Mouse (Mus musculus): ENCODE measurements at regions not wholly inside any gene's neighbourhood (a gene's known extent, or its start where the extent isn't known, plus 50 kb on each side); places are given as distances from the start of the nearest gene placed in this dataset.

GRCm38 (mm10) chr2:80870046-80870445 is 253.0 kb downstream of the Nup35 start:
- no peaks in the 10 kb centered on the region for H3K36me3 ChIP-seq (replicated peaks)
- H3K4me2 ChIP-seq, result no peak overlapping the region
- no peaks in the 10 kb centered on the region for H3K9me3 ChIP-seq
- H3K4me3 ChIP-seq (replicated peaks), result no peak overlapping the region
- no peak overlapping the region for H3K27ac ChIP-seq
- WGBS, result 74% methylated on average over 8 of the region's 9 CpGs
- ATAC-seq (ENCODE audit: low FRiP score), result no peak
- H3K4me1 ChIP-seq, result no peaks in the 10 kb centered on the region
- no peak overlapping the region for H3K9ac ChIP-seq
- H3K27me3 ChIP-seq, result no peaks in the 10 kb centered on the region

- Histone ChIP-seq H3K4me1 (no peaks in the 10 kb centered on the region), H3K27me3 (no peaks in the 10 kb centered on the region), H3K4me3 (replicated peaks) (no peak overlapping the region), H3K9me3 (no peaks in the 10 kb centered on the region), H3K36me3 (replicated peaks) (no peaks in the 10 kb centered on the region), H3K27ac (no peak overlapping the region), H3K4me2 (no peak overlapping the region), H3K9ac (no peak overlapping the region)
- WGBS, result 68% methylated on average over 6 of the region's 6 CpGs
- ATAC-seq (ENCODE audit: low FRiP score), result no peak
These were observed 253.4 kb downstream of the Nup35 start for GRCm38 (mm10) chr2:80870458-80870857.

- Histone ChIP-seq H3K4me2 (no peak overlapping the region), H3K36me3 (replicated peaks) (no peaks in the 10 kb centered on the region), H3K4me1 (no peaks in the 10 kb centered on the region), H3K4me3 (replicated peaks) (no peak overlapping the region), H3K9ac (no peak overlapping the region), H3K9me3 (no peaks in the 10 kb centered on the region), H3K27me3 (no peaks in the 10 kb centered on the region), H3K27ac (no peak overlapping the region)
- 87% methylated on average over 6 of the region's 6 CpGs for WGBS
- ATAC-seq (ENCODE audit: low FRiP score), result no peak
These were observed 254.3 kb downstream of the Nup35 start for GRCm38 (mm10) chr2:80871356-80871755.

- WGBS, result 94% methylated on average over 2 of the region's 2 CpGs
- H3K27me3 ChIP-seq, result no peaks in the 10 kb centered on the region
- no peak for ATAC-seq (ENCODE audit: low FRiP score)
These were observed 261.4 kb downstream of the Nup35 start for GRCm38 (mm10) chr2:80878437-80878836.

GRCm38 (mm10) chr2:80884231-80884630 is 267.2 kb downstream of the Nup35 start:
- Histone ChIP-seq H3K9ac (no peak overlapping the region), H3K4me1 (no peaks in the 10 kb centered on the region), H3K4me3 (replicated peaks) (no peak overlapping the region), H3K9me3 (no peaks in the 10 kb centered on the region), H3K36me3 (replicated peaks) (no peaks in the 10 kb centered on the region), H3K27ac (no peak overlapping the region), H3K4me2 (no peak overlapping the region), H3K27me3 (no peaks in the 10 kb centered on the region)
- no peak for ATAC-seq (ENCODE audit: low FRiP score)
- 87% methylated on average over 5 of the region's 5 CpGs for WGBS

More at GRCm38 (mm10) chr2:80878437-80878836, 261.4 kb downstream of the Nup35 start:
- Histone ChIP-seq H3K27ac (no peak overlapping the region), H3K4me3 (replicated peaks) (no peak overlapping the region), H3K9ac (no peak overlapping the region), H3K36me3 (replicated peaks) (no peaks in the 10 kb centered on the region), H3K9me3 (no peaks in the 10 kb centered on the region), H3K4me2 (no peak overlapping the region), H3K4me1 (no peaks in the 10 kb centered on the region)

- Histone ChIP-seq H3K4me1 (no peaks in the 10 kb centered on the region), H3K9ac (no peak overlapping the region), H3K27ac (no peak overlapping the region), H3K4me2 (no peak overlapping the region), H3K27me3 (no peaks in the 10 kb centered on the region), H3K9me3 (no peaks in the 10 kb centered on the region), H3K36me3 (replicated peaks) (no peaks in the 10 kb centered on the region), H3K4me3 (replicated peaks) (no peak overlapping the region)
- 39% methylated on average over 3 of the region's 3 CpGs for WGBS
- ATAC-seq (ENCODE audit: low FRiP score), result no peak
These were observed 285.0 kb downstream of the Nup35 start for GRCm38 (mm10) chr2:80902050-80902449.

- no peaks in the 10 kb centered on the region for H3K27me3 ChIP-seq
- no peak overlapping the region for H3K9ac ChIP-seq
- H3K4me1 ChIP-seq, result no peaks in the 10 kb centered on the region
- ATAC-seq (ENCODE audit: low FRiP score), result no peak
- 89% methylated on average over 2 of the region's 2 CpGs for WGBS
- no peaks in the 10 kb centered on the region for H3K36me3 ChIP-seq (replicated peaks)
- no peak overlapping the region for H3K27ac ChIP-seq
- H3K4me3 ChIP-seq (replicated peaks), result no peak overlapping the region
- no peaks in the 10 kb centered on the region for H3K9me3 ChIP-seq
- H3K4me2 ChIP-seq, result no peak overlapping the region
These were observed 296.4 kb downstream of the Nup35 start for GRCm38 (mm10) chr2:80913478-80913877.

GRCm38 (mm10) chr2:80945521-80945920 is 328.5 kb downstream of the Nup35 start:
- Histone ChIP-seq H3K27ac (no peak overlapping the region), H3K27me3 (no peaks in the 10 kb centered on the region), H3K9ac (no peak overlapping the region), H3K4me1 (no peaks in the 10 kb centered on the region), H3K36me3 (replicated peaks) (no peaks in the 10 kb centered on the region), H3K9me3 (no peaks in the 10 kb centered on the region), H3K4me2 (no peak overlapping the region), H3K4me3 (replicated peaks) (no peak overlapping the region)
- 76% methylated on average over 3 of the region's 3 CpGs for WGBS
- peak; percentile 30; the same call in 1 of the 2 replicates for ATAC-seq (ENCODE audit: low FRiP score)

- no peak overlapping the region for H3K9ac ChIP-seq
- no peak for ATAC-seq (ENCODE audit: low FRiP score)
- no peak overlapping the region for H3K4me3 ChIP-seq (replicated peaks)
- no peaks in the 10 kb centered on the region for H3K4me1 ChIP-seq
- 87% methylated on average over 5 of the region's 5 CpGs for whole genome bisulfite sequencing
- H3K9me3 ChIP-seq, result no peaks in the 10 kb centered on the region
- no peak overlapping the region for H3K27ac ChIP-seq
- no peaks in the 10 kb centered on the region for H3K36me3 ChIP-seq (replicated peaks)
- H3K27me3 ChIP-seq, result no peaks in the 10 kb centered on the region
- no peak overlapping the region for H3K4me2 ChIP-seq
These were observed 349.7 kb downstream of the Nup35 start for GRCm38 (mm10) chr2:80966766-80967165.

- Histone ChIP-seq H3K4me1 (no peaks in the 10 kb centered on the region), H3K4me3 (replicated peaks) (no peak overlapping the region), H3K27me3 (no peaks in the 10 kb centered on the region), H3K9ac (no peak overlapping the region), H3K4me2 (no peak overlapping the region), H3K27ac (no peak overlapping the region), H3K9me3 (no peaks in the 10 kb centered on the region), H3K36me3 (replicated peaks) (no peaks in the 10 kb centered on the region)
- 75% methylated on average over 11 of the region's 11 CpGs for WGBS
- 0 out of 2 replicates have a peak, but pooled peaks have one; percentile 51 for ATAC-seq (ENCODE audit: low FRiP score)
These were observed 350.2 kb downstream of the Nup35 start for GRCm38 (mm10) chr2:80967260-80967659.

GRCm38 (mm10) chr2:80969354-80969753 is 352.3 kb downstream of the Nup35 start:
- WGBS, result 71% methylated on average over 5 of the region's 5 CpGs
- Histone ChIP-seq H3K4me3 (replicated peaks) (no peak overlapping the region), H3K9ac (no peak overlapping the region), H3K36me3 (replicated peaks) (no peaks in the 10 kb centered on the region), H3K4me2 (no peak overlapping the region), H3K27me3 (no peaks in the 10 kb centered on the region), H3K9me3 (no peaks in the 10 kb centered on the region), H3K27ac (no peak overlapping the region), H3K4me1 (no peaks in the 10 kb centered on the region)
- ATAC-seq (ENCODE audit: low FRiP score), result no peak

GRCm38 (mm10) chr2:80973217-80973616 is 356.2 kb downstream of the Nup35 start:
- Histone ChIP-seq H3K4me1 (no peaks in the 10 kb centered on the region), H3K27me3 (no peaks in the 10 kb centered on the region), H3K4me2 (no peak overlapping the region), H3K9ac (no peak overlapping the region), H3K27ac (no peak overlapping the region), H3K36me3 (replicated peaks) (no peaks in the 10 kb centered on the region), H3K9me3 (no peaks in the 10 kb centered on the region), H3K4me3 (replicated peaks) (no peak overlapping the region)
- WGBS, result 86% methylated on average over 2 of the region's 2 CpGs
- ATAC-seq (ENCODE audit: low FRiP score), result no peak

- 95% methylated on average over 1 of the region's 1 CpGs for WGBS
- H3K27ac ChIP-seq, result no peak overlapping the region
- no peak overlapping the region for H3K4me2 ChIP-seq
These were observed 381.3 kb downstream of the Nup35 start for GRCm38 (mm10) chr2:80998296-80998695.

More at GRCm38 (mm10) chr2:80998296-80998695, 381.3 kb downstream of the Nup35 start:
- Histone ChIP-seq H3K9ac (no peak overlapping the region), H3K9me3 (no peaks in the 10 kb centered on the region), H3K36me3 (replicated peaks) (no peaks in the 10 kb centered on the region), H3K4me3 (replicated peaks) (no peak overlapping the region), H3K4me1 (no peaks in the 10 kb centered on the region), H3K27me3 (no peaks in the 10 kb centered on the region)
- ATAC-seq (ENCODE audit: low FRiP score), result no peak

Measured in forebrain, embryonic 12.5 days (tissue).